Mouse (Mus musculus): ENCODE data around the gene Haao. TPM values are rescaled to one million over a fixed set of nuclear protein-coding genes. Genes with fewer than 3 reads are reported as not detected.
A peak's percentile ranks its signal among the peaks of the same experiment; 100 is the strongest.

Haao gene
- polyA plus RNA-seq, 1 experiment from 2014 or later = 1.2 TPM

DNA sequence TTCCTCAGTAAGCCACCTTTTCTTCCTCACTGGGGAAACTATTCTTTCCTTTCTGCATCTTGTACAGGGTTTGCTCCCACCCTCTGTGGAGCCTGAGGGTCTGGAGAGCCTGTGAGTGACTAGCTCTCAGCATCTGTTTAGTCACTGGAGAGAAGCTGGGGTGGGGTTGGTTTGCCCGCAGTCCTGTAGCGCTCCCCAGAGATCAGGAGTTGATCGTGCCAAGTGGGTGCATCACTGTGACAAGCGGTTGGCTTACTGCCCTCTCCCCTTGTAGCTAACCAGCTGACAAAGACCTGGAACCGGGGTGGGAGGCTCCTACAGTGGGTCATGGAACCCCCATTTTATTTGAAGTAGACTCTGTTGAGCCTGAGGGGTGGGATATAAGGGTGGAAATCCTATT is 27.1 kb downstream of the Haao start:
- no peak for ATAC-seq
- H3K9me3 ChIP-seq = no peaks in the 10 kb centered on the region
- H3K36me3 ChIP-seq = no peaks in the 10 kb centered on the region
- no peaks in the 10 kb centered on the region for H3K4me1 ChIP-seq (replicated peaks)
- no peak overlapping the region for H3K4me2 ChIP-seq (replicated peaks)
- H3K27me3 ChIP-seq (replicated peaks) = no peaks in the 10 kb centered on the region
- H3K9ac ChIP-seq = no peak overlapping the region
- 82% methylated on average over 5 of the region's 5 CpGs for WGBS
- no peak overlapping the region for H3K27ac ChIP-seq
- no peak overlapping the region for H3K4me3 ChIP-seq (replicated peaks)

DNA sequence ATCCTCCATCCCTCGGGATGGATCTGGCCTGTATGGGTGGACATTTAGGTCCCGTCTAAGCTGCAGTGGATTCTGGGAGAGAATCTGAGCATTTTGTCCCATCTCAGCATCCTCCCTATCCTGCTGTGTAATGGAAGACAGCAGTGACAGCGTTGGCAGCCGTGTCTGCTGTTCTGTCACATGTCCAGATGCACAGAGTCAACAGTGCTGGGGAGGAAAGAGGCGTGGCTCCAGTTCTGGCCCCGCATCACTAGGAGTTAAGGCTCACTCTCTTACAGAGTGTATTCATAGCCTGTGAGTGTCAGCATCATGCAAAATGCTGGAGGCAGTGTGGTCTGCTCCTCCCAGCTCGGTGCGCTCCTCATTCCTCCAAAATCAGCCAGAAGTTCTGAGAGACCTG is 28.3 kb downstream of the Haao start:
- Histone ChIP-seq H3K36me3 (no peaks in the 10 kb centered on the region), H3K4me2 (replicated peaks) (no peak overlapping the region), H3K9me3 (no peaks in the 10 kb centered on the region), H3K9ac (no peak overlapping the region), H3K4me1 (replicated peaks) (no peaks in the 10 kb centered on the region), H3K27me3 (replicated peaks) (no peaks in the 10 kb centered on the region), H3K27ac (no peak overlapping the region), H3K4me3 (replicated peaks) (no peak overlapping the region)
- no peak for ATAC-seq
- WGBS = 58% methylated on average over 8 of the region's 8 CpGs

DNA sequence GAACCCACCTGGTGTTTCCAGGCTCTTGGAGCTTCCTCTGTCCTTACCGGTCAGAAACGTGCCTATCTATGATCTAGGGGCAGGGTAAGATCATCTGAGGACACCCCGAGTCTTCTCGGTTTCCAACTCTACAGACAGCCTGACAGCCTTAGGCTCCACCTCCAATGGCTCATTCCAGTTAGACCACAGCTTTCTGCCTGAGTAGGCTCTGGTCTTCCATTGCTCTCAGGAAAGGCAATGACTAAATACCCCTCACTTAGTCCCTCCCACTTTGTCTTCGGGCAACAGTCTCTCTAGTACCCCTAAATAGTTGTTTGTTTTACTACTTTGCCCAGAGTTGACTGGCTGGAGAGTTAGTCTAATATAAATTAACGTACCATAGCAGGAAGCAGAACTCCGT is 30.8 kb downstream of the Haao start:
- Histone ChIP-seq H3K36me3 (no peaks in the 10 kb centered on the region), H3K9me3 (no peaks in the 10 kb centered on the region), H3K4me1 (replicated peaks) (no peaks in the 10 kb centered on the region), H3K27me3 (replicated peaks) (no peaks in the 10 kb centered on the region), H3K27ac (no peak overlapping the region), H3K9ac (no peak overlapping the region), H3K4me3 (replicated peaks) (no peak overlapping the region), H3K4me2 (replicated peaks) (no peak overlapping the region)
- 72% methylated on average over 7 of the region's 7 CpGs for WGBS
- ATAC-seq = no peak

DNA sequence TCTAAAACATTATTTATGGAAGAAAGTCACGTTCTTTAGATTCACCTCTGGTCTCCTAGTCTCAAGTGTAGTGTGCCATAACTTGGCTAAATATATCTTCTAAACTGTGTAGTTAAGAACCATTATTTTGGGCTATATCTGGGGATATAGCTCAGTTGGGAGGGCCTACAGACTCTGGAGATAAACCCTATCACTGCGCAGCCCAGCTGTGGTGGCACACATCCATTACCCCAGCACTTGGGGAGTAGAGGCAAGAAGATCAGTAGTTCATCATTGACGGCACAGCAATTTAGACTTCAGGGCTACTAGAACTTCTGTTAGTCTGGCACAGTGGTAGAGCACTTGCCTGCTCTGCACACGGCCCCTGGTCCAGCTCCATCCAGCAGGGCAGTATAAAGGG is 34.7 kb downstream of the Haao start:
- Histone ChIP-seq H3K4me1 (replicated peaks) (no peaks in the 10 kb centered on the region), H3K4me2 (replicated peaks) (no peak overlapping the region), H3K4me3 (replicated peaks) (no peak overlapping the region), H3K9ac (no peak overlapping the region), H3K27me3 (replicated peaks) (no peaks in the 10 kb centered on the region), H3K36me3 (0 out of 2 replicates have a peak, but pooled peaks cover 2% of the 10 kb centered on the region), H3K27ac (no peak overlapping the region), H3K9me3 (no peaks in the 10 kb centered on the region)
- WGBS = 89% methylated on average over 4 of the region's 4 CpGs
- no peak for ATAC-seq

DNA sequence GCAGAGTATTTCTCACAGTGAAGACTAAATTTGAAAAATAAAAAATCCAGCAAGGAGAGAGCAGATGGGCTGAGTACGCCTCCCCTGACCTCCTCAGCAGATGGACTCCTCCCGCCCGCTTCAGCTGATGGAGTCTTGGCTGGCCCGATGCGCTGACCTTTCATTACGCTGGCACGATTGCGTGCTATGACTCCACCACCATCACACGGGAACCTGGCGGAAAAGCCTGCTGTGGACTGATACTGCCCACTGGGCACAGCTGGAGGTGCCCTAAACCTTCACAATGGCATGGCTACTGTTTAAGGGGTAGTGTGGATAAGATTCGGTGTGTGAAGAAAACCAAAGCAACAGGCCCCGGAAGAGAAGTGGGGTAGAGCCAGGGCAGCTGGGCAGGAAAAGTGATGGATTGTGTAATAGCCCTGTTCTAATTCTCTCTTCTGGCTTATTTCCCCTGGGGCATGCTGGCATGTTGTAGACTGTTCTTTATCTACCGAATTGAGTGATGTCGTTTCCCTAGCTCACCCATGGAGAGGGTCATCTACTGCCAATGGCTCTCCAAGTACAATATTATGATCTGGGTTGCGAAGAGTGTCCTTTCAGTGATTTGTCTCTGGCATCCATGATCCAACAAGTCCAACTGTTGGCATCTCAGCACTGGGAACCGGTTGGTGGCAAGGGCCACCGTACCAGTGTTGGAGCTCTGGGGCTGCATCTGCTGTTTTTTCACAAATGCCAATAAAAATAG is 35.4 kb downstream of the Haao start:
- no peak for ATAC-seq
- 92% methylated on average over 17 of the region's 17 CpGs for WGBS
- Histone ChIP-seq H3K27ac (no peak overlapping the region), H3K36me3 (0 out of 2 replicates have a peak, but pooled peaks cover 2% of the 10 kb centered on the region), H3K9ac (no peak overlapping the region), H3K4me3 (replicated peaks) (no peak overlapping the region), H3K27me3 (replicated peaks) (no peaks in the 10 kb centered on the region), H3K9me3 (no peaks in the 10 kb centered on the region), H3K4me1 (replicated peaks) (no peaks in the 10 kb centered on the region), H3K4me2 (replicated peaks) (no peak overlapping the region)

DNA sequence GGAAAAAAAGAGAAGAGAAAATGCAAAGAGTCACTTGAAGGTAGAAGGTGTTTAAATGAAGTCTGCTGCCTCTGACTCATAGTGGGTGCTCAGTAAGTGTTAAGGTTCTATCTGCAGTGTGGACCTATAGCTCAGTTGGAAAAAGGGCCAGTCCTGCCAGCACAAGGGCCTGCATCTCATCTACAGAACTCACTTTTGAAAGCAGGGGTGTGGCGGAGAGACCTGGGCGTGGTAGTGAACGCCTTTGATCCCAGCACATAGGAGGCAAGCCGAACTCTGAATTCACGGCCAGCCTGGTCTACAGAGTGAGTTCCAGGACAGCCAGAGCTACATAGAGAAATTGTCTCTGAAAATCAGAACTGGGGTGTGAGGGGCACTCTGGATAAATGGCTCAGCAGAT is 37.5 kb downstream of the Haao start:
- WGBS = 84% methylated on average over 5 of the region's 5 CpGs
- Histone ChIP-seq H3K27me3 (replicated peaks) (no peaks in the 10 kb centered on the region), H3K4me3 (replicated peaks) (no peak overlapping the region), H3K4me2 (replicated peaks) (no peak overlapping the region), H3K9ac (no peak overlapping the region), H3K9me3 (no peaks in the 10 kb centered on the region), H3K36me3 (0 out of 2 replicates have a peak, but pooled peaks cover 2% of the 10 kb centered on the region), H3K27ac (no peak overlapping the region), H3K4me1 (replicated peaks) (no peaks in the 10 kb centered on the region)
- ATAC-seq = no peak

DNA sequence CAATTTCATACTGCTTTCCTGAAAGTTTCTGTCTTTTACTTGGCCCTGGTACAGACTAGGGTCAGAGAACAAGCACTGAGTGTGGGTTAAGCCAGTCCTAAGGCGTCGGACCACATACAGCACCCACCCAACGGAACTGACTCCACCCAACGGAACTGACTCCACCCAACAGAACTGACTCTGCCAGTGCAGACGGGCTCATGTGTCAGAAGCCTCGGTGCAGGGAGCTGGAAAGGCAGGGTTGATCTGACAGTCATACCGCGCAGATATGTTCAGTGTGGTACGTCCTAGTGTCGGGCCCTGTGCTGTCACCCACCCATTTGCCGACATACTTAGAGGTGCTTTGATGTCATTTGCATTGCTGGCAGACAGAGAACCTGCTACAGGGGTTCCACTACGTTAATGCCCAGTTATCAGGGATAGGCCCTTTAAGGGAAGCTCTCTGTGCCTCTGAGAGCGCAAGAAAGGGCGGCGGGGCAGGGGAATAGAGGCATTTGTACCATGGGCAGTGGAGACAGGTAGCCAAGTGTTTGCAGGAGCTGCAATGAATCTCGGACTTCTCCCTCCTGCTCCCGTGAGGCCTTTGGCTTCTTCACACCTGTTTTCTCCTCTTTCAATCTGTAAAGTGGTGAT is 38.5 kb downstream of the Haao start:
- no peak overlapping the region for H3K27ac ChIP-seq
- ATAC-seq = peak; percentile 52; the same call in 1 of the 2 replicates
- H3K36me3 ChIP-seq = peaks cover 8% of the 10 kb centered on the region; the same call in 1 of the 2 replicates
- no peak overlapping the region for H3K4me2 ChIP-seq (replicated peaks)
- no peak overlapping the region for H3K9ac ChIP-seq
- 87% methylated on average over 17 of the region's 17 CpGs for WGBS
- no peaks in the 10 kb centered on the region for H3K27me3 ChIP-seq (replicated peaks)
- H3K4me3 ChIP-seq (replicated peaks) = no peak overlapping the region
- no peaks in the 10 kb centered on the region for H3K4me1 ChIP-seq (replicated peaks)
- no peaks in the 10 kb centered on the region for H3K9me3 ChIP-seq

DNA sequence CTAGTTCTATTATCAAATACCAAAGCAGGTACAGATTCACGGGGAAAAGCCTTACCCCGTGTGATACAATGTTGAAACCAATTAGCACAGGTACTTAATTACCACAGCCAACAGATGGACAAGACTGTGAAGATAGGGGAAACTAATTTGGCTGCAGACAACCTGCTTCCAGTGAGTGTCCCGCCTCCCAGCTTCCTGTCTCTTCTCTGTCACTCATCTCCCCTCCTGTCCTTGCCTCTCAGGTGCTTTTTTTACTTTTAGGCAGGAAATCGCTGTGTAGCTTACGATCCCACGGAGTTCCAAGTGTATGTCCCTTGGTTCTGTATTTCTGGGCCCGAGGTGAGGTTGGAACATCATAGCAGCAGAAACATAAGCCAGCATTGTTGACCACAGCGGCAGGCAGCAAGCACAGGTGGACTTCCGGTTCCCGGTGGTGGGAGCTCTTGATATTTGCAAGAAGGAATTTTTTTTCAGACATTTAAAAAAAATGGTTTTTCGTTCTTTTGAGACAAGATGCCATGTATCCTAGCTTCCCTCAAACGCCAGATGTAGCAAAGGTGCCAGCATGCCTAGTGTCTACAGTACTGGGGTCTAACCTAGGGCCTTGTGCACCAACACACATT is 39.2 kb downstream of the Haao start:
- no peak overlapping the region for H3K4me3 ChIP-seq (replicated peaks)
- H3K9ac ChIP-seq = no peak overlapping the region
- H3K4me1 ChIP-seq (replicated peaks) = no peaks in the 10 kb centered on the region
- no peaks in the 10 kb centered on the region for H3K27me3 ChIP-seq (replicated peaks)
- H3K36me3 ChIP-seq = peaks cover 8% of the 10 kb centered on the region; the same call in 1 of the 2 replicates
- H3K9me3 ChIP-seq = no peaks in the 10 kb centered on the region
- H3K4me2 ChIP-seq (replicated peaks) = no peak overlapping the region
- no peak overlapping the region for H3K27ac ChIP-seq
- ATAC-seq = no peak
- WGBS = 92% methylated on average over 12 of the region's 12 CpGs

DNA sequence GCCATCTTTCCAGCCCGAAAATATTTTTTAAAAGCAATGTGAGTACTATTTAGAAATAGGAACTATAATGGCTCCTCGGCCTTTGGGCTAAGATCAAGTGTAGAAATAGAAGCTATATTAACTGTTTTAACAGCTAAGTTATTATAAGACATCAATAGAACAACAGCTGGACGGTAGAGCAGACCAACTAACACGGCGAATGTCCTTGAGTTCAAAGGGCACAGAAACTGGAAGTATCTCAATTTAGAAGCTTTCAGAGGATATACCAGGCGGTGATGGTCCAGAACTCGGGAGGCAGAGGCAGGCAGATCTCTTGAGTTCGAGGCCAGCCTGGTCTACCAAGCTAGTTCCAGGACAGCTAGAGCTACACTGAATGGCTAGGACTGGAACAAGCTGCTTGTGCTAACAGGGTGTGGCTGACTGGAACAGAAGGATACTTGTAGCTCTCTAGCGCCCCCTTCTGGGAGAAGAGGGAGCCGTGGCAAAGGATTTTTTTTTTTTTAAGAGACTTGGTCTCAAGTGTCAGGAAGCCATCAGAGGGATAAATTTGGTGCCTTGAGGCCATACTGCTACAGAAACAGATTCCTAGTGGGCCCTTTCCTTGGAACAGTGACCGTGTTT is 39.9 kb downstream of the Haao start:
- Histone ChIP-seq H3K4me2 (replicated peaks) (no peak overlapping the region), H3K4me1 (replicated peaks) (no peaks in the 10 kb centered on the region), H3K27me3 (replicated peaks) (no peaks in the 10 kb centered on the region), H3K36me3 (peaks cover 8% of the 10 kb centered on the region; the same call in 1 of the 2 replicates), H3K27ac (no peak overlapping the region), H3K9me3 (no peaks in the 10 kb centered on the region), H3K4me3 (replicated peaks) (no peak overlapping the region), H3K9ac (no peak overlapping the region)
- WGBS = 72% methylated on average over 11 of the region's 11 CpGs
- ATAC-seq = no peak

DNA sequence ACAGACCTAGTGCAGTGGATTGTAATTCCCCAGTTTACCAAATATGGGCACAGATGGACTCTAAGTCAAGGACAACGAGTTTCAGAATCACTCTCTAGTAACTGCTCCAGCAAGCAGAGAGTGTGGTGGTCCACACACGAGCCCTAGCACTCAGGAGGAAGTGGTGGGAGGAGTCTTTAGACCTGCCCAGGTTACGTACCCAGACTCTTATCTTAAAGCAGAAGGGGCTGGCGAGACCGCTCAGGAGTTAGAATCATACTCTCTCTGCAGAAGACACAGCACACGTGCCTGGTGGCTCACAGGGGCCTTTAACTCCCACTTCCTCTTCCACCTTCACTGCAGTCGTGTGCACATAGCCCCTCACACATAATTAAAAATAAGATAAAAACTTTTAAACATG is 40.4 kb downstream of the Haao start:
- peaks cover 8% of the 10 kb centered on the region; the same call in 1 of the 2 replicates for H3K36me3 ChIP-seq
- no peaks in the 10 kb centered on the region for H3K27me3 ChIP-seq (replicated peaks)
- H3K9me3 ChIP-seq = no peaks in the 10 kb centered on the region
- H3K4me3 ChIP-seq (replicated peaks) = no peak overlapping the region
- H3K27ac ChIP-seq = 0 out of 2 replicates have a peak overlapping the region, but pooled peaks have one; percentile 22
- no peak overlapping the region for H3K4me2 ChIP-seq (replicated peaks)
- WGBS = 62% methylated on average over 7 of the region's 7 CpGs
- no peak for ATAC-seq
- H3K4me1 ChIP-seq (replicated peaks) = no peaks in the 10 kb centered on the region
- H3K9ac ChIP-seq = no peak overlapping the region

DNA sequence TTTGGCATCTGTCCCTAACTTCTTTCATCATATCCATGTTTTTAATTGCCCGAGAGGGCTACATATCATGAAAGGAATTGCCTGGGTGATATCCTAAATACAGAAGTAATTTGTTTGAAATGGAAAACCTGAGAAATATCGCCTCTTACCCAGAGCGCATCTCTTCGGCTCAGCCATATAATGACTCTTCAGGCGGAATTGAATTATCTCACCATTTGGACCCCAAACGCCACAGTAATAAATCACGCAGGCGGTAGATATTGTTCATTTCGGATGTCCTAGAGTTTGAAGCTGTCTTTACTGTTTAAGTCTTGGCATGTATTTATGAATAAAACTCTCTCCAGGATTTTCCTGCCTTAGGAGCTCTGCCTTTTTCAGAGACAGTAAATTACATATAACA is 42.7 kb downstream of the Haao start:
- Histone ChIP-seq H3K4me3 (replicated peaks) (no peak overlapping the region), H3K36me3 (peaks cover 6% of the 10 kb centered on the region; the same call in 1 of the 2 replicates), H3K4me1 (replicated peaks) (no peaks in the 10 kb centered on the region), H3K27ac (no peak overlapping the region), H3K4me2 (replicated peaks) (no peak overlapping the region), H3K27me3 (replicated peaks) (no peaks in the 10 kb centered on the region), H3K9ac (no peak overlapping the region), H3K9me3 (no peaks in the 10 kb centered on the region)
- WGBS = 90% methylated on average over 9 of the region's 9 CpGs
- no peak for ATAC-seq

DNA sequence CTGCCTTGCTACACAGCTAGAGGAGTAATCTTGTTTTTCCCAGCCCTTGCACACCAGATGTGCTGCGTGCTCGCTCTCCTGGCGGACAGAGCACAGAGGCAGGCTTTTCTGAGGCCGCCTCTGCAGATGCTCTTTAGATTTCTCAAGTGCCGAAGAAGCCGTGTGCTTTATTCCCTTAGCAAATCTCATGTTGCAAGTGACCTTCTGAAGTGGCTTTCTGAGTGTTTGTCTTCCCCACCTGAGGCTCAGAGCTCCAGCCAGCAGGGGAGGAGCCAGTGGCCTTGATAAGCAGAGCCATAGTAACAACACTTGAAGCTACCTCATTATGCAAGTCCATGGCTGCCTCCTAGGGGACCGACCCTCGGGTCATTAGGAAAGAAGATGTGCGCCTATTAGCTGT is 43.8 kb downstream of the Haao start:
- peaks cover 6% of the 10 kb centered on the region; the same call in 1 of the 2 replicates for H3K36me3 ChIP-seq
- H3K9me3 ChIP-seq = no peaks in the 10 kb centered on the region
- ATAC-seq = no peak
- H3K27me3 ChIP-seq (replicated peaks) = no peaks in the 10 kb centered on the region
- 69% methylated on average over 9 of the region's 9 CpGs for WGBS
- H3K4me1 ChIP-seq (replicated peaks) = no peaks in the 10 kb centered on the region
- H3K4me2 ChIP-seq (replicated peaks) = no peak overlapping the region
- H3K4me3 ChIP-seq (replicated peaks) = no peak overlapping the region
- H3K9ac ChIP-seq = no peak overlapping the region
- no peak overlapping the region for H3K27ac ChIP-seq

All from intestine, embryonic 15.5 days (tissue).